Mouse (Mus musculus): ENCODE data around the gene Slc5a11.

GRCm38 (mm10) chr7:123240064-123240463 lies 25.5 kb downstream of the Slc5a11 start:
- TF ChIP-seq CTCF (IDR thresholded peaks at IDR 0.05), result no peak
- TF ChIP-seq EP300 (IDR thresholded peaks at IDR 0.05), result no peak
